Mouse (Mus musculus) left cerebral cortex, adult 11 months (tissue): ENCODE results near the gene Fezf2.

ENCODE experiments used
- DNase-seq: peaks from one replicate; pipeline ENCODE4 v3.0.0; 2022; ENCODE audit warnings: low spot score

The Fezf2 gene

GRCm38 (mm10) chr14:12348089-12348488, at the start of gene Fezf2:
Gene Fezf2 (minus strand): TSS chr14:12348189.
- DNase-seq, result no peak

- DNase-seq, result no peak
Measured at GRCm38 (mm10) chr14:12397561-12397960, 49.6 kb upstream of the Fezf2 start.

DNA sequence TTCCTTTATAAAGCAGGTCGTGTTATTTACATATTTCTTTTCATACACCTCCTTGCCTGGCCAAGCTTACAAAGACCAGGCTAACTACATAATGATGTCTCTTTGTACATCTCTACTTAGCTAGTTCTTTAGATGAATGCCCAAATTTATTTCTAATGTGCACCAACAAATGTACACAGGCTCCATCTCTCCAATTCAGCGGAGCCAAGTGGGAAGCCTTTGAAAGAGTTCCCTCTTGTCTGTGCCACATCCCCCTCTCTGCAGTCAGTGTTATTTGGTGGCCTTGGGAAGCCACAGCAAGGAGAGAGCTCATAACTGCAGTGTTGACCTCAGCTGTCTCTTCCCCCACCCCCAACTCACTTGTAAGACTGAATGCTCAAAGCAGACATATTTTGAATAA, 46.3 kb upstream of the Fezf2 start:
- no peak for DNase-seq

GRCm38 (mm10) chr14:12393271-12393861, 45.4 kb upstream of the Fezf2 start:
- no peak for DNase-seq

GRCm38 (mm10) chr14:12391167-12391566, 43.2 kb upstream of the Fezf2 start:
- DNase-seq, result no peak

DNA sequence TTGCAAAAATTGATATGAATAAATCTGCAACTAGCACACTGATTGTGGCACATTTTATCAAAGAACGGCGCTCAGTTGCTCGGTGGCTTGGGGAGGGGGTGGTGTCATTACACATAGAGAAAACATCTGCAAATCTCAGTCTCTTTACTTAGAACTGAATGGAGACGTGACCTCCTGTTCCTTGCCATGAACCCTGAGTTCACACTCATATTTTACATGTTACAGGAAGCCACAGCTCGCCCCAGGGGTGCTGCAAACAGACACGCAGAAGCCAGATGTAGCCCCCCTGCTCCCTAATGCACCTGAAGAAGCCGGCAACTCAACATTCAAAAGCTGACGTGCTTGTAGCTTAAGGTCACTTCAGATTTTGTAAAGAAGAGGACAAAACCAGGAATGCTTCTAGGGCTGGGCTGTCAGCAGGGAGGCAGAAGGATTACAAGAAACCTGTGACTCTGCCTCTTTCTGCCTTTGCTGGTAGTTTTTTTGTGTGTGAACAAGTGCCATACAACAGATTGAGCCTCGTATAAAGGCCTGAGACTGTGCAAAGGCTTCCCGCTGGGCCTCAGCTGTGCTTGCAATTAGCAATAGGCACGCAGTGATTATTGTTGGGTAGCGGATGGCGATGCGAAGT, 40.9 kb upstream of the Fezf2 start:
- no peak for DNase-seq

GRCm38 (mm10) chr14:12388192-12388795, 40.3 kb upstream of the Fezf2 start:
- DNase-seq, result no peak

- DNase-seq, result no peak
Measured at GRCm38 (mm10) chr14:12387176-12387575, 39.2 kb upstream of the Fezf2 start.

DNA sequence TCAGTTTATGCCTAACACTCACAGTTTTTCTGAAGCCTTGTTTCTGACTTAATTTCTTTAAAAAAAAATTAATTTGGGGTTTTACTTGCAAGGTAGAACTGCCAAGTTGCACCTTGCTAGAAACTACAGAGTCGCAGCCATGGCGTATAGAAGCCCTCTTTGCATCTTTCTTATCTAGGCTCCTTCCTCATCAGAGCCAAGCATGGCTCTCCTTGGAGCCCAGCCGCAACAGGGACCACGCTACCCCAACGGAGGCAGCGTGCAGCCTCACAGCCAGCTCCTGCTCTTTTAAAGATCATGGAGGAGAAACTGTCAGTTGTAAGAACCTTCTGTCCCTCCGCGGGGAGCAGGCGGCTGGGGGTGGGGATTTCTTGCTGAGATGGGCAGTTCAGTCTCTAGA, 29.9 kb upstream of the Fezf2 start:
- no peak for DNase-seq

GRCm38 (mm10) chr14:12377289-12377688, 29.3 kb upstream of the Fezf2 start:
- DNase-seq, result no peak

- no peak for DNase-seq
Measured at GRCm38 (mm10) chr14:12375451-12375850, 27.5 kb upstream of the Fezf2 start.

DNA sequence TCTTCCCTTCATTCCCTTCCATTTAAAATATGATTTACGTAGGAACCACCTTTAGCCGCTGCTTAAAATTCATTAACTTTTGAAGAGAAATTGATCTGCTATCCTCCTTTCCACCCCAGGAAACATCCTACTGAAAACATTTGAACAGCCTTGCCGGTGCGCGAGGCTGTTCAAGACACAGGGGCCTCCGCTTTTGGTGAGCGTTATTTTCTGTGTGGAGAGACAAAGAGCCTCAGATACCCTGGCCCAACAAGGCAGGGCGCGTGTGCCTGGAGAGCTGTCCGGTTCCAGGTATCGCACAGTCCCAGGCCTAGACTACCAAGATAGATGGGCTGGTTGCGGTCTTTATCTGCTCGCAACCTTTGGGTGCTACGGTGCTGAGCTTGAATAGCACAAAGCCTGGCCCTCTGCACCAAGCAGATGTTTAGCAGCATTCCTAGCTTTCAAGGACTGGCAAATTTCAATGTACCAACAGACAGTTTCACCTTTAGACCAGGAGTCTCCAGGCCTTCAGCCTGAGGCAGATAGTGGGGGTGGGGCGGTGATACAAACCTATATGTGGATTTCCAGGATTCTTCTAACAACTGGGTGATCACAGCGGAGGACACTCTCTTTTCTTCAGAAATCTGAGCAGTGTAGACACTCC, 2.4 kb upstream of the Fezf2 start:
- DNase-seq, result no peak

DNA sequence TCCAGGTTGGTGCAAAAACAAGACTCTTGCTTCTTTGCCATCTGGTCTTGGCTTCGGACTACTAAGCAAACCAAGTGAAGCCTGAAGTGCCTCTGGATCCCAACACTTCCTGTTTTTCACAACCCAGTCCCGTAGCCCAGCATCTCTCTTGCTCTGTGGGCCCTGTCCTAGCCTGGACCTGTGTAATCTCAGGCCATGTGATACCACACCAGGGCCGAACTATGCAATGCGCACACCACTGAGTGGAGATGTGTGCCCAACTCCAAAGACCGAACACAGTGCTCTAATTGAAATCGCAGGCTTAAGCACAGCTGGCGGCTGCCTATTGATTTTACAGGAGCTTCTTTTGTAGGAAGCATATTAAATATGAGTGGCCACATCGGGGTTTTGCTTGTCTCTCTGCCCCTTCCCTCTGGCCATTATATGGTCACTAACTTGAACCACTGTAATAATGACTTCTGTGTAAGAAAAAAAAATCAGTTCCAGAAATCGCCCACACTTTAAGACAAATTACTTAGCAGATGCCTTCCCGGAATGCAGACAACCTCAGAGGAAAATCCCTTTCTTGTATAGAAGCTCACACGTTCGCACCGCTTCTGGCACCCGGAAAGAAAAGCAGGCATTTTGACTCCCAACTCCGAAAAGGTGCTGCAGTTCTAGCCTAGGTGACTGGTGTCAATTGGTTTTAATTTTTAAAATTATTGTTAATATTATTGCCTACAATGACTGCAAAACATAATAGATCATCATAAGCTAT, 1.5 kb upstream of the Fezf2 start:
- no peak for DNase-seq

DNA sequence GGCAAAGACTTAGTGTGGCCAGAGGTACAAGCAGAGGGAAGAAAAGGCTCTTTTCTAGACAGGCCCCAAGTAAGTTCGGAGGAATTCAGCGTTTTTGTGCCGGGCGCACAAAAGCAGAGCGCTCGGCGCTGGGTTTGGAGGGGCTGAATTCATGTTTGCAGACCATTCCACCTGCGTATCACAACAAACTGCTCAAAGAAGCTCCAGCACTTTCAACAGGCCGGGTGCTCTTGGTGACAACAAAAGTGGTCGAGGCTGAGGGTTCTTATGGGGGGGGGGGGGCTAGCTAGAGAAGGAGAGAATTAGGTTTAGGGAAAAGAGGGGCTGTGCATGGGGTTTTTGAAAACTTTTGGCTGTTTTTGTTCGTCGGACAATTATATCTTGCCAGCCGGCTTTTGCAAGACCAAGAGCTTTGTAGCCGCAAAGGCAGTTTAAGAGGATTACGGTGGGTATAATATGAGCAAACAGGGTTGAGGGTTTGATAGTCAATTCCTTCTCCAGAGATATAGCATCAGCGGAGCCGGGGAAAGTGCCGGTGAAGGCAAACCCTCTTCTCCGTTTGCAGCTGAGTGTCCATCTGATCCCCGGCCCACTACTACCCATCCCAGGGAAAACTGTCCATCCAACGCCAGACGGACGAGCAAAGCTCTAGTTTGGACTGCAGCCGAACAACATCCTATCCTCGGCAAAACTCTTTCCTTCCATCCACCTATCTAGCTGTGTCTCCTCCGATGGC, 956 bp downstream of the Fezf2 start:
- DNase-seq, result no peak

- no peak for DNase-seq
Measured at GRCm38 (mm10) chr14:12346011-12346864, 1.8 kb downstream of the Fezf2 start.

DNA sequence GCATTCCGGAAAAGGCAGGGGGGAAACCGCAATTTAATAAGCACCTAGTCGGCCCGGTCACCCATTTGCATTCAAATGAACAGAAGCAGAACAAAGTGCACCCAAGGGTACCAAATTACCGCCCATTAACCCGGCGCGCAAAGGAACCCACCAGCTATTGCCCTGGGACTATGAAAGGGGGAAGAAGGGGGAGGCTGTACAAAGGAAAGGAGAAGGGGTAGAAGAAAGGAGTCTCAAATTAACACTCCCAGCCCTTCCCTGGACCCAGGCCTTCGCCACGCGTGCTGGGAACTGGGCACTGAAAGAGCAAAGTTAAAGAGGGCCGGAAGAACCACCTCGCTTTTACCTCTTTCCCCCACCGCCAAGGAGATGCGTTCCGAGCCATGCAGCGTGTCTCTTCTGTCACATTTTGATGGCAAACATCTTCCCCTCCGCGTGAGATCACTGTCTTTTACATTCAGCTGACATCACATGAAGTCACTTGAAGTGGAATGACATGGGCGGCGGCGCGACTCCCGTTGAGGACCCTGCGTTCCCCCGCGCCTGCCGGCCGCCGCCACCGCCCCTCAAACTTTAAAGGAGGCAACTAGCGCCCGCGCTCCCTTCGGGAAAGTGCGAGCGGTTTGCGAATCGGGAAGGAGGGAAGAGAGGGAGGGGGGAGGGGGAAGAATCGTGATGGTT, 2.6 kb downstream of the Fezf2 start:
- DNase-seq, result no peak

DNA sequence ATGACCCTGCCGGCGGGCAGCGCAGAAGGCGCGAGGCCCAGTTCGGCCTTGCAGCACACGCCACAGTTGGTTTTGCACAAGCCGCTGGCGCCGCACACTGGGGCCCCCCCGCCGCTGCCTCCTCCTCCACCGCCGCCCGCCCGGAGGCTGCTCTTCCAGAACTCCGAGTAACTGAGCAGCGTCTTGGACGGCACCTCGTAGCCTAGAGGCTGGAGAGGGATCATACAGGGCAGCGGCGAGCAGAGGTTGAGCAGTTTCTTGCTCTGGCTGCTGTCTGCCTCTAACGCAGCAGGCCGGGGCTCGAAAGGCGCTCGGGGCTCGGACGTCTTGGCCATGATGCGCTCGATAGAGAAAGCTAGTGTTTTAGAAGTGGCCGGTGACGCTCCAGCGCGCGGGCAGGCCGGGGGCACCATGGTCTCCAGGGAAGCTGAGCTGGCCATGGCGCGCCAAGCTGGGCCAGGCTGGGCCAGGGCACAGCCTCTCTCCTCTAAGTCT, 3.2 kb downstream of the Fezf2 start:
- DNase-seq, result no peak

DNA sequence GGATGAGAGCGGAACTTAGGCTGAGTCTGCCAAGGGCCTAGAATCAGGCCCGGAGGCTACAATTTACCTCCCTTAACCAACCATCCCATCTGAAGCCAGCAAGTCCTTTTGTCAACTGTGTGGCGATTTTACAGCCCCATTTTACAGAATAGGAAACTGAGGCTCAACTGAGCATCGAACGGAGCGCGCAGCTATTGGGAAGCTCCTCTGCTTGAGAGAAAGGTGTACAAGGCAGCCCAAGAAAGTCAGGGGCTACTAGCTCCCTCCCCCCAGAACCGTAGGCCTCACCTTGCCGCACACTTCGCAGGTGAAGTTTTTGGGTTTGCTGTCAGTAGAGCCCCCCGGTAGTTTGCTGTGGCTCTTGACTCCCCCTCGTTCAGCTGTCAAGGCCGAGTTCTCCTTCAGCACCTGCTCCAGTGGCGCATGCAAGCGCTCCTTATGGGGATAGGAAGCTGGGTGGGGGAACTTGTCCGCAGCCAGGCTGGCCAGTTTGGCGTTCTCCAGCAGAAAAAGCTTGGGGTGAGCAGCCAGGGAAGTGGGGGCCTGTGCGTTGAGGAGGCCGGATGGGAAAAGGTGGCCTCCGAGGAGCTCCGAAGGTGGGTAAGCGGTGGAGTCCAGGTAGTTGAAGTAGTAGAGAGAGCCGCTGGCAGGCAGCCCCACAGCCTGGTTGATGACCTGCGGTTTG, 3.8 kb downstream of the Fezf2 start:
- no peak for DNase-seq

DNA sequence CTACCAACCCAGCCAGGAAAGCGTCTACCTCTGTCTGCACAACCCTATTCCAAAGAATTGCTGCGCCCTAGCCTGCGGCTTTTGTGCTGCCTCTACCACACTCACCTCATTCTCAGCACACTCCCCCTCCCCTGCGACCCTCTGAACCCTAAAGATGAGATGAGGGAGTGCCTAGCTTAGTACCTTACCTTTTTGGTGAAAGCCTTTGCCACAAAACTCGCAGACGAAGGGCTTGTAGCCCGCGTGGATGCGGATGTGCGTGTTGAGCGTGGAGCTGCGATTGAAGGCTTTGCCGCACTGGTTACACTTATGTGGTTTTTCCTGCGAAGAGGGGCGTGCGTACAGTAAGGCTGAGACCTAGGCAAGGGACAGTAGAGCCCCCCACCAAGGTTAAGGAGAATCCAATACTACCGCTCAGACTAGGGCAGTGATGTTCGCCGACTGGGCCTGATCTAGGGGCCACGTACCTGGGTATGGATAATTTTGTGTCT, 4.5 kb downstream of the Fezf2 start:
- DNase-seq, result no peak
